Mouse (Mus musculus) gonadal fat pad, adult 2 months (tissue): ENCODE results near the gene Lpar1. TPM values are rescaled to one million over a fixed set of nuclear protein-coding genes. Genes with fewer than 3 reads are reported as not detected.

Experiments
- DNase-seq: peaks from one replicate; pipeline ENCODE4 v3.0.0-alpha.2; 2012; ENCODE audit warnings: low read depth
- polyA plus RNA-seq: library from polyadenylated mRNA; depleted of rRNA; stranded (reverse); fragments of >200 nt; gene quantifications from 2 replicates; pipeline ENCODE4 v1.2.3, GENCODE M21; 2012; rRNA removed

Lpar1 gene
- 28.4 and 29.2 TPM in 2 replicates for polyA plus RNA-seq

- no peak for DNase-seq
Observed at GRCm38 (mm10) chr4:58553631-58554358, at the start of gene Lpar1. Gene Lpar1, minus strand, starts transcription at chr4:58553898.

GRCm38 (mm10) chr4:58585942-58586341 lies 32.2 kb upstream of the Lpar1 start:
- no peak for DNase-seq

DNA sequence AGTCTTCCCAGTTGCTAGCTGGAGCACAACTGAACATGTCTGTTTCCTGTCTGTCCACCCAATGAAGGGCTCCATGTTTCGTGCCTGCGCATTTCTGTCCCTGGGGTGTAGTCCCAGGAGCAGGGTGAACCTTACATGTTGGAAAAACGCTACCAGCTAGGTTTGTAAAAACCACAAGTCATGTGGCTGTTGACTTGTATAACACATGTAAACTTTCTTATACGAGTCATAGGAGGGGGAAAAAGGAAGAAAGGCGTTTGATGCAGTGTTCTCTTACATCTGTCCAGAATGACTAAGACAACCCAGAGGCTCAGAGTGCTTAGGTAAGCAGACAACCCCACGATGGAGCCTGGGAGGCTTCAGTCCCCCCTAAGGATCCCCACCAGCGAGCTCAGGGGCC lies 27.5 kb upstream of the Lpar1 start:
- DNase-seq = no peak

- DNase-seq = no peak
Observed at GRCm38 (mm10) chr4:58580516-58580915, 26.8 kb upstream of the Lpar1 start.

- DNase-seq = no peak
Observed at GRCm38 (mm10) chr4:58580098-58580497, 26.4 kb upstream of the Lpar1 start.

DNA sequence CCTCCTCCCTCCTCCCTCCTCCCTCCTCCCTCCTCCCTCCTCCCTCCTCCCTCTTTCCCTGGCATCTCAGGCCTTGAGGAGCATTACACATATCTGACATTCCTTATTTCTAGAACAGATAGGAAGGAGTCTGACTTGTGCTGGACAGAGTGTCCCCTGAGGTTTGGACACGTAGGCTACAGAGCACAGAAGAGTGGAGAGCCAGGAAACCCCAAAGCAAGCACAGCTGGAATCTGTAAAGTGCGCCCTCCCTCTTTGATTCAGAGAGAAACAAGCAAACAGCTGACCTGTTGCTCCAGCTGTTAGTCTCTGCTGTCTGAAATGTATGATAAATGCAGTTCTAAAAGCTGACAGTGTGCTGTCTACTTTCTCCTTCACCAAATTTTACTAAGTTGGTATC lies 24.8 kb upstream of the Lpar1 start:
- DNase-seq = no peak

DNA sequence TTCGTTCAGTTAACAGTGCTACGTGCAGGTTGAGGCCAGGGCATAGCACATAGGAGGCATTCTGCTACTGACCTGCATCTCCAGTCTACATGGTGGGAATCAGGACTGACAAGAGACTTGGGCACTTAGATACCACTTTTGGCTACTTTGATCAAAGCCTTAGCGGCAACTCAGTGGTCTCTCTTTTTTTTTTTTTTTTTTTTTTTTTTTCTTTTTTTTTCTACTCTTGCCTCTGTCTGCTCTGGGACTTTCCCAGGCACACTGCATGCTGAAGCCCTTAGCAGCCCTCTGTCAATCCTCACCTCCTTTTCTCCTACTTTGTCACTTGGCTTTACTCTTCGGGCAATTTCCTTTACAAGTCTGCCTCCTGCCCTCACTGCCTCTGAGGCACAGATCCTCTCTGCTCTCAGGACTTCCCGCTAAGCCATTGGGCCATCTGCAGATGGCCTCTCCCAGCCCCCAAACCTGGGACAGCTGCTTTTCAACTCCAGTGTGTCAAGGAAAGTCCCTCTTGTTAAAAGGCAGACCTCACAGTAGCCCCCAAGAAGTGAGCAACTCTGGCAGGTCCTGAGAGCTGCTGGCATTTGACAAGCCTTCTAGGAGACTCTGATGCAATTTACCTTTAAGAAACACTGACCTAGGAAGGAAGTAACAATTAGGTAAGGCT lies 23.8 kb upstream of the Lpar1 start:
- DNase-seq = no peak

- no peak for DNase-seq
Observed at GRCm38 (mm10) chr4:58575831-58576230, 22.1 kb upstream of the Lpar1 start.

DNA sequence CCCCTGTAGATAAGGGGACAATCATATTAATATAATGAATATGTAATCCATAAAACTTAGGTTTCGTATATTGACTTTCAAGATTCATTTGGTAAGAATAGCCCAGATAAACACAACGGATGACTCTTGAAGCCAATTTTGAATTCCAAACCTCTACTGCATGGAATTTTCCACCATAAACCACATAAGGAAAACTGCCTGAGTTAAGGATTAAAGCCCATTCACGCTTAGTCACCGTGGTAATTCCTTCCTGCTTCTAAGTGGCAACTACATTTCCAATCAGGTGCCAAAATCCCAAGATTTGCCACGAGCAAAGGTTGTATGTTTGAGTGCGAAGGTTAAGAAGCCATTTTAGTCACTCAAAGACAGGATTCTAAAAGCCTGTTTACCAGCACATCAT lies 20.3 kb upstream of the Lpar1 start:
- no peak for DNase-seq

DNA sequence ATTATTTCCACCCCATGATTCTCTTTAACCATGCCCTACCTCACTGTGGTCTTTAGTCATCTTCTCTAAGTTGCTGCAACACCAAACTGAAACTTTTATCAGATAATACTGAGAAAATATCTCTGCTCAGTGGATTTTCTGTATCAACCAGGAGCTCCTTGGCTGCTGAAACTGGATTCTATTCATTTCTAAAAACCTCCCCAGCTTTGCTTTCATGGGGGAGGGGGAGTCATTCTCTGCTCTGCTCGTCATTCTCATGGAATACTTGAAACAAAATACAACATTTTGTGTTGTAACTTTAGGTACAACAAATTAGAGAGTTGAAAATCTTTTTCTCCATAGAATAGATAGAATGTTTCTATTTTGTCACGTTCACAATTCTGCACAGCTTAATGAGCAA lies 18.7 kb upstream of the Lpar1 start:
- DNase-seq = no peak

GRCm38 (mm10) chr4:58571661-58572060 lies 18.0 kb upstream of the Lpar1 start:
- DNase-seq = no peak

DNA sequence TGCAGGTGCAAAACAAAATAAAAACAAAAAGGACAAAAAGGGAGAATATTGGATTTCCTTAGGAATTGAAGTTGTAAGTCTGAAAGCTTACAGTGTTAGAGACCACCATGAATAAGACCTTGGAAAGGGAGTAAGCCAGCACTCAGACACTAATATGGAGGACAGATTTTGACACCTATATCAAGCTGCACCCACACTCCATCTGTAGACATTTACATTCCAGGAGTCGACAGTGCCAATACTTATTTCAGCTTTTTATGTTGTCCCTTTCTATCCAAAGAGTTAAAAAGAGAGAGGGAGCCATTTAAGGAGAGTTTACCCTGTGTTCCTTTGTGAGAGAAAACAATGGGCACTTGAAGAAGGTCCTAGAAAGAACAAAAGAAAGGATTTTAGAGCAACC lies 17.5 kb upstream of the Lpar1 start:
- DNase-seq = no peak

GRCm38 (mm10) chr4:58568486-58568885 lies 14.8 kb upstream of the Lpar1 start:
- DNase-seq = no peak

- DNase-seq = no peak
Observed at GRCm38 (mm10) chr4:58562776-58563175, 9.1 kb upstream of the Lpar1 start.

- DNase-seq = no peak
Observed at GRCm38 (mm10) chr4:58557001-58557400, 3.3 kb upstream of the Lpar1 start.

- no peak for DNase-seq
Observed at GRCm38 (mm10) chr4:58554359-58554838, 701 bp upstream of the Lpar1 start.

- no peak for DNase-seq
Observed at GRCm38 (mm10) chr4:58552731-58553630, 717 bp downstream of the Lpar1 start.

DNA sequence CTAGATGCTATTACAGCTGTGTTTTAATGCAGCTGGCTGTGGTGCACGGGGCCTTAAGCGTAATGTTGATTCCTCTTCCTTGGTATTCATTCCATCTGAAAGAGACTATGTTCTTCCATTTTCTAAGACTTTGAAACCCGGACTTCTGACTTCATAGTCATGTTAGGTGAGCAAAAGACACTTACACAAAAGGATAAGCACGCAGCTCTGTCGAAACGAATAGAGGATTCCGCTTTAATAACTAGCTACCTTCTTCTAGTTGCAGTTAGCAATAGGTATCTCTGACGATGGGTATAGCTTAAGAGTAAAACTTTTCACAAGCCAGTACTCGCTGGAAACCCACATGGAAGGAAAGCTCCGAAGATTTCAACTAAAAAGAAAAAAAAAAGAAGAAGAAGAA lies 1.5 kb downstream of the Lpar1 start:
- DNase-seq = no peak

GRCm38 (mm10) chr4:58551820-58552219 lies 1.9 kb downstream of the Lpar1 start:
- no peak for DNase-seq

GRCm38 (mm10) chr4:58547725-58548124 lies 6.0 kb downstream of the Lpar1 start:
- no peak for DNase-seq

DNA sequence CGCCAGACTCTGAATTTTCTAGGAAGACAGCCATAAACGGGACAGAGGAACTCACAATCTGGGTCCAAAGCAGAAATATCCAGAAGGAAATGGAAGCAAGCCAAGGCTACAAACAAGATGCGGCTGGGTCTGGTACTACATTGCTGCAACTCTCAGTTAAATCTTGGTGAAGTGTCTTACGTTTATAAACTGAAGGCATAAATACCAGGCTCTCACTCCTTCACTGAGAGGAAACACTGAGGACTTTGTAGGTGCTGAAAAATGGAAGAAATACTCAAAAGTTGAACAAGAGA lies 6.5 kb downstream of the Lpar1 start:
- DNase-seq = no peak

DNA sequence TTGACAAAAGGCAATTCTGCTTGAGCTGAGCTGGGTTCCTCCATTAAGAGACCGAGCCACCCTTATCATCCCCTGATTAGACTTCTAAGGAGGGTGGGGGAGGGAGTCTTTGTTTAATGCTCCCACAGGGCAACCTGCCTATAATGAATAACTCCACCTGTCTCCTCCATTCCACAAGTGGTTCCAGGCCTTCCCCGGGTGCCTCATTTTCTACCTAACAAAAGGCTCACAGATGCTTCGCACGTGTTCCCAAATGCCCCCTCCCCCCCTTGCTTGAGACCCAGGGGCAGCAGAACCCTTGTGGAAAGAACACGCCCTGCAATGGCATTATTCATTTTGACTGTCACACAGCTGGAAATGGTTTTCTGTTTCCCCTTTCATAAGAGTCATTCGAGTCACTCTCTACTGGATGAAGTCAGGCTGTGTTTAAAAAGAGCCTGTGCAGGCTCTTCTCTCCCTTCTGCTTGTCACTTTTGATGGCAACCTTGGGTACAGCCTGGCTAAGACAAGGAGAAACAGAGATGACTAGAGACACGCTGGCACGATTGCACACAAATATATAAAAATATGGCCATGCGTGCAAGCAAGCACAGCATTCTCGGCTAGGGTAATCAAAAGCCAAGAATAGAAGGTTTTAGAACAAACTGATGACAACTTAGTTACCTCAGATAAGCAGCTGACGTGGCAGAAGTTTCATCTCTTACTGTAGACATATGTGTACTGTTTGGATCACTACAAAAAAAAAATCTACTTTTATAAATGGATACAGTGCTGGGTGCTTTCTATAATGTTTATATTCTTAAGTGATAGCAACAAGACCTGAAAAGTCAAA lies 7.0 kb downstream of the Lpar1 start:
- DNase-seq = no peak
